Mouse (Mus musculus) spleen, postnatal 4 days (tissue): Measurements from ENCODE around the gene Plxnb1.
"Not testable (repeated sequence)": the region's sequence is repeated elsewhere in the genome, so short reads cannot be mapped to it uniquely, and the experiment has no call there.

Experiments
- DNase-seq, 2 experiments: peaks; one replicate each; pipeline ENCODE4 v3.0.0; 2022; ENCODE audit warnings: low spot score in 2 of 2

Gene Plxnb1

DNA sequence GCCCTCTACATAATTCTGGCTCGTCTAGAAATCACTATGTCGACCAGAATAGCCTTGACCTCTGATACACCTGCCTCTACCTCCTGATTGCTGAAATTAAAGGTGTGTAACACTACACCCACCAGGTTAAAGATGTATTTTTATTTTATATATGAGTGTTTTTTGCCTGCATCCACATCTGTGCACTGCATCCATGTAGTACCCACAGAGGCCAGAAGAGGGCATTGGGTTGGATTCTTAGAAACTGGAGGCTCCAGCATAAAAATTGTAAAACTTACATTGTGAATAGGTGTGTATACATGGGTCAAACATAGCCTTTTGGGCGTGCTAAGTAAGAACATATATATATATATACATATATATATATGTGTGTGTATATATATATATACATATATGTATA is 33.0 kb downstream of the Plxnb1 start:
- DNase-seq, result no peak

DNA sequence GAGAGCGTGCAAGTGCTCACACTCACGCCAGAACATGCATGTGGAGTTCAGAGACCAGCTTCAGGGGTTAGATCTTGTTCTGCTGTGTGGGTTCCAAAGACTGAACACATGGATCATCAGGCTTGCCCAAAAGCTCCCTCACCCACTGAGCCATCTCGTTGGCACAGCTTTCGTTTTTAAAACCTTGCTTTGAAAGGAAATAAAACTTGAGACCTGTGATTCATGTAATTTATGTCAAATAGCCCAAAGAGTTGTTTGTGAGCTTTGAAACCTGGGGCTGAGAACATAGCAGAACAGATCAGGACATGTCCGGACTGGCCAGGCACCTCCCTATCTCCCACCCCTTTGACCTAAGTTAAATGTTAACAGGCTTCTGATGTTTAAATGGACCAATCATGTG is 34.9 kb downstream of the Plxnb1 start:
- DNase-seq, result no peak

DNA sequence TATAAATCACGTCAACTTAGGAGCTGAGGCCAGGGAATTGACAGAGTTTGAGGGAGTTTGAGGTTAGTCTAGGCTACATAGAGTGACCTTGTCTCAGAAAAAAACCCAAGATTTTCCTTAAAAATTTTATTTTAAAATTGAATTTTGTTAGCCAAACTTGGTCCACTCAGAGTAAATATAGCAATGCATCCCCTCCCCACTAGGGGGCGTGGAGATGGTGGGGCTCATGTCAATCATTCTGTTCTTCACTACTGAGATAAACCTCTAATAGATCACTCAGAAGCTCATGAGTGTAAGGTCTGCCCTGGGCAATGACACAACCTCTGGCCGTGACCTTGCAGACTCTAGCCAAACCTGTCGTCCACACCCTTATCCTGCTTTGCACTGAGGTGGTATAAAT is 45.2 kb downstream of the Plxnb1 start:
- not testable (repeated sequence) for DNase-seq

DNA sequence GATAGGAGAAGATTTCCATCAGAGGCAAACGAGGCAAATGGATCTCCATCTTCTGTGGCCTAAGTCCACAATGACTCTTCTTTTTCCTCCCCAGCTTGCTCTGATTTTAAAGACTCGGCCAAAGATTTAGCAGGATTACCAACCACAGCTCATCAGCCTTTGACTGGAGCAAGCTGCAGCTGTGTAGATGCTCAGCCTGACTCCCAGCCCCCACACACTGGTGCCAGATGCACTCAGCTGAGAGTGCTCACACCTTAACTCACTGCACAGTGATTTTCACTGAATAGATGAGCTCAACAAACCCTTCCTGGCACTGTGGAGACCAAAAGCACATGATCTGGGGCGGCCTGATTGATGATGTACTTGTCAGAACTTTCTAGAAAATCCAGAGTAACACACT is 66.8 kb downstream of the Plxnb1 start, which contains the start of gene Fbxw21:
Gene Fbxw21, minus strand, starts transcription at position 101 of the 400 bp plus-strand sequence.
- DNase-seq, result no peak

DNA sequence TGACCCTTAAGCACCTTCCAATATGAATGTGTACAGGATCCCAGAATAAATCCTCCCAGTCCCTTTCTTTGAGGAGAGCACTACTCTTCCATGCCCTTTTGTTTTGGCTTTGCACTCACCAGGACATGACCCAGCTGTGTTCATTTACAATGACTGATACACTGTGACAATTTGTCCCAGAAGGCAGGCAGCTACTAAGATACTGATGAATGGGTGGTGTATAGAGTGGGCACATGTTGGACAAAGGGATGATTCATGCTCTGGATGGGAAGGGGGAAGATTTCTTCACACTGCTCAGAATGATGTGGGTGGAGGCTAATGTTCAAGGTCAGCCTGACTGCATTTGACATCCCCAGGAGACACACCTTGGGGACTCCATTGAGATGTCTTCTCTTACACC is 72.1 kb downstream of the Plxnb1 start:
- DNase-seq, result no peak
